Mouse (Mus musculus) neural tube, embryonic 10.5 days (tissue): ENCODE measurements at regions not wholly inside any gene's neighbourhood (a gene's known extent, or its start where the extent isn't known, plus 50 kb on each side); places are given as distances from the start of the nearest gene placed in this dataset.
A peak's percentile ranks its signal among the peaks of the same experiment; 100 is the strongest.

Source experiments
- DNase-seq: peaks from one replicate; pipeline ENCODE4 v3.0.0-alpha.2; 2017; ENCODE audit warnings: low spot score; ENCODE audit errors: extremely low spot score

DNA sequence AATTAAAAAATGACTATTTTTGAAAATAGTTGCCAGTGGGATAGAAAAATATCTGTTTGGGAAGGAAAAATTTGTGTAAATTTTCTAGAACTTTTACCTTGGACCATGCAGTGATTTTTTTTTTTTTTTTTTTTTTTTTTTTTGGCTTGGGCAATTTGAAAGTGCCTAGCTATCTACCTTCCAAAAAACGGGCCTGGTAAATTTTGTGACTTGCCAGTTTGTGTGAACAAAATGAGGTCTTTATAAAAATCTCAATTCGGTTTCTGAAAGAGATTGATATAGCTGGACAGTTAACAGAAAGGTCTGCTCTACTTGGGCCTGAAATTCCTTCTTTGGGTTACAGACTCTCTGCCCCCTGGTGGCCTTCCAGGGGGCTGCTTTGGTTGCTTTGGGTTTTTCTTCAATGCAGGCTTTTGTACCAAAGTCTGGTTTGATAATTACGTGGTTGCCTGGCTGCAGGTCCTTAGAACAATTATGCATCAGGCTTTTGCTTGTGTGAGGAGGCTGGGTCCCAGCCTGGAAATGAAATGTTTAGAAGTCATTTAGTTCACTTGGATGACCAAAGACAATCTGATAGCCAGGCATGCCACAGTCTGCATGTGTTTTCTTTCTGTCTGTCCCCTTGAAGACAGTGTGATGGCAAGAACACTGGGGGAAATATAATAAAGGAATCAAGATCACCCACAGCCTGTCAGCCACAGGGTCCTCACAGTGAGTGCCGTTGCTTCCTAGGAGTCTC, 75.6 kb upstream of the Jazf1 start:
- DNase-seq: peak; percentile 51

DNA sequence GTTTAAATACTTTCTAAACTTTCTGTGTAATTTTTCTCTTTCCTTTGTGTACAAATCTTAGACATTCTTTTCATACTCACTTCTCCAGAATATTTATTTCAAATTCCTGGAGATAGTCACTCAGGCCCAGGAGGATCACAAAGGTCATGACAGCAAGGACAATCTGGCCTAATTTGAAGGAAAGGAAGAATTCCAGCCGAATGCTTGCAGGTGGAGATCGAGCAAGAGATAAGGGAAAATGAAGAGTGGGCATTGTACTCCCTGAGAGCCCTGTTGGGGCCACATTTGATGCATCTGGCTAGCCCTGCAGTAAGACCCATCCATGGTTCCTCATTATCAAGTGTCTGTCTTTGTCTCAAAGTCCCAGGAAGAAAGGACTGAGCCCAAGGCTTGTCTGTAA, 66.0 kb upstream of the Jazf1 start:
- no peak for DNase-seq

DNA sequence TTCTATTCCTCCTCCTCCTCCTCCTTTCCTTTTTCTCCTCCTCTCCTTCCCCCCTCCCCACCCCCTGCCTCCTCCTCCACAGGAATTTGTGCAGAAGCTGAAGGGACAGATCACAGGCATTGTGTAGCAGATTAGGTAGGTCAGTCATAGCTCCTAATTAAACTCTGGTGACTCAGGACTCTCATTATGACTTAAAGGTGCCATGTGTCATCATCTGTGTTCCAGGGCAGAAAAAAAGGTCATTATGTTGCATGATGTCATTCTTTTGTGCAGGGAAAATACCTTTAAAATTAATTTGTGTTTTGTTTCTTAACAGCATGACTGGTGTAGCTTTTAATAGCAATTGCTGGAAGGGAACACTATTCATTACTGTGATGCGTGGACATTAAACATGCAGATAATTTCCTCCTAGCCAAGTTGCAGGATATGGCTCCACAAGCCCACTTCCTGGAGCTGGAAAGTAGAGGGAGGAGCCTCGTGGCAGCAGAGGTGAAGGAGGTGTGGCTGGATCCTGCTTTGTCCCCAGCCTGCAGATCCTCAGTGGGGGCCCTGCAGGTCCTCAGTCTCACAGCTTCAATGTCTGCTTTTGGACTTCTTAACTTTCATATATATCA, 62.4 kb upstream of the Jazf1 start:
- no peak for DNase-seq

DNA sequence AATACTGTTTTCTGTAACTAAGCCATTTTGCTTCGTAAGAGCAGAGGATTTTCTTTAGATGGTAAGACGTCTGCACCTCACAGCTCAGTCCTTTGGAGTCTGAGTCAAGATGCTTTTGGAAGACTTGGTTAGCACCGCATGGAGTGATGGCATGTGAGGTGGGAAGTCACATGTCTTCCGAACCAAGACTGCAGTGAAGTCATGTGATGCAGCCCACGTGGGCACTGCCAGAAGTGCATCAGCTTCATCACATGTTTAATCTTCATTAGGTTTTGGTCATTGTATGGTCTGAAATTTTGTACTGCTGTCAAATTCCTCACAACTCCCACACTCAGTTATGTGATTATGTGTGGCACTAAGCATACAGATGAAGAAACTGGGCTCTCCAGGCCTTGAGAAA, 58.3 kb upstream of the Jazf1 start:
- DNase-seq: no peak

DNA sequence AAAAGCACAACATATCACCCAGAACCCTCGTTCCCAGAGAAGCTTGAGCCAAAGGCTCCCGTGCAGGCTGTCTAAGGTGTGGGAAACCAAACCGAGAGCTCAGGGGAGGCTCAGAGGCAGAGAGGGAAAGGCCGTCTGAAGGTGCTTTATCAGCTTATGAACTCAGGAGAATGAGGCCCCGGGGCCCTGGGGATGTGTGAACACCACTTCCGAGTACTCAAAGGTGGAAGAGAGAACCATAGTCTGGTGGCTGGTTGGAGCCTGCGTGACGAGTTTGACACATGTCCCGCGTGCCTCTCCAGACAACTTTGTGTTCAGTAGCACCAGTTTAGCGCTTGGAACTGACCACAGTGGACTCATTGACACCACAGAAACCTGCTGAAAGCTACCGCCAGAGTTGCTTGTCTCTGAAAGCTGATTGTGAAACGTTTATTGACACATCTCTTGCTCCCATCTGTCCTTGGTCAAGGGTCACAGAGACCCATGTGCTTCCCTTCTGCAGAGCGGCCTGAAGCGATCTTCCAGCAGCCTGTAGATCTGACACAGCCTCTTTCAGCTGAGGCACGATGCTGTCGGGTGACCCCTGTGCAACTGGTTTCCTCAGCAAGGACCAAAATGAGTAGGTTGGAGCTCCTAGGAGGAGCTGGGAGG, 56.5 kb upstream of the Jazf1 start:
- peak; percentile 29 for DNase-seq

DNA sequence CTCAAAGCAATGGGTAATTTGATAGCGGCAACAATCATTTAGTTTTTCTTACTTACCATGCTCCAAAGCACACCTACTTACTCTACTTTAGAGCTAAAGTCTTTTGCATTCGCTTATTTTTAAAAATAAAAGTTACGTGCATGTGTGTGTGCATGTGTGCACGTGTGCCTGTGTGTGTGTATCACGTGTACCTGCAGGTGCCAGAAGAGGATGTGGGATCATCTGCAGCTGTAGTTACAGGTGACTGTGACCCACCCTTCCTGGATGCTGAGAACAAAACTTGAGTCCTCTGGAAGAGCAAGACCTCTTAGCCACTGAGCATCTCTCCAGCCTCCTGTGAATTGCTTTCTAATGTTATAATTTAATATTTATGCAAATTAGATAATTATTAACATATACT, 52.0 kb upstream of the Jazf1 start:
- DNase-seq: no peak
